Mouse (Mus musculus) brain, embryonic 18.5 days (tissue): ENCODE measurements around the gene Slc41a2.
"Not testable (repeated sequence)": the region's sequence is repeated elsewhere in the genome, so short reads cannot be mapped to it uniquely, and the experiment has no call there.

Experiments
- DNase-seq: peaks from one replicate; pipeline ENCODE4 v3.0.0-alpha.2; 2012; ENCODE audit warnings: low read depth, low spot score

Gene Slc41a2

DNA sequence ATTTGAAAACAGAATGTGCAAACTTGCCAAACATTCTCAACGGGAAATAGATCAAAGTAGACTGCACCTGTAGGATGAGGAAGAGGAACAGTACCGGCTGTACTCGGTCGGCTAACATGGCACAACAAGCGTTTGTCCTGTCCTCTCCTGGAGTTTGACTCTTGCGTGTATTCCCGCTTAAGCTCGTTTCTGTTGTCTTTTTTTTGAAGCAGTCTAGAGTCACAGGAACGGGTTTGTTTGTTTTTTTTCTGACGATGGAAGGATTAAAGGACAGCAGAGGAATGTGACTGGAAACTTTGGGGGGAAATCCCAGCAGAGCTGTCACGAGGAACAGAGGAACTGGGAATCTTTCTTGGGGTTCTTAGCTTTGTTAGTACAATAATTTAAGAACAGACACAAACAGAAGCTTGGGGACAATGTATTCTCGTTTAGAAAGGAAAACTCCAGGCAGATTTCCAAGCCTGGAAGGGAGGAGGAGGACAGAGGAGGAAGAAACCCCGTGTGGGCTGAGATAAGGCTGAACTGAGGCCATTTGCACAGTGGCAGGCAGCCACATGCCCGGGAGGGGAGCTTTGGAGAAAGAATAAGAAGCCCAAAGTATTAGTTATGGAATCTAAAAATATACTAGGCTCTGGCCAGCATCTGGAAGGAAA lies 16.1 kb upstream of the Slc41a2 start:
- DNase-seq: no peak

DNA sequence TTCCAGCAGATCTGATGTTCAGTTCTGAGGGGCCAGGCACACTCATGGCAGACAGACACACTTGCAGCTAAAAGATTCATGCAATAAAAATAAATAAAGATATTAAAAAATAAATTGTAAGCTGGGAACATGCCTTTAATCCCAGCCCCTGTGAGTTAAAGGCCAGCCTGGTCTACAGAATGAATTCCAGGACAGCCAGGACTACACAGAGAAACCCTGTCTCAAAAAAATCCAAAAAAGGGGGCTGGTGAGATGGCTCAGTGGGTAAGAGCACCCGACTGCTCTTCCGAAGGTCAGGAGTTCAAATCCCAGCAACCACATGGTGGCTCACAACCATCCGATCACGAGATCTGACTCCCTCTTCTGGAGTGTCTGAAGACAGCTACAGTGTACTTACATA lies 14.1 kb upstream of the Slc41a2 start:
- not testable (repeated sequence) for DNase-seq

DNA sequence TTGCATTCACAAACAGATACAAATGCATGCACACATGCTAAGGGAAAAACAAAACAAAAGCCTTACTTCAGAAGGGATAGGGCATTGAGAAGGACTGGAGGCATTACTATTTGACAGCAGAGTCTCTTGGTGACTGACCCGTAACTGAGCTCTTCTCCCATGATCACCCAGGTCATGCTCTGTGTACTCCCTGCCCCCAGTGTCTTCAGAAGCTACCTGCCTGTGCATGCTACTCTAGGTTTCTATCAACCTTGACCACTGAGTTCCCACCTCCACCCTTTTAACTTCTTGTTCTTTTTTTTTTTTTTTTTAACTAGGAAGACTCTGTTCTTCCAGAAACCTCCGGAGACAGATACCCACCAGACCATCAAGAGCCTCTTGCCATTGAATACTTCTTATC lies 13.0 kb upstream of the Slc41a2 start:
- no peak for DNase-seq

DNA sequence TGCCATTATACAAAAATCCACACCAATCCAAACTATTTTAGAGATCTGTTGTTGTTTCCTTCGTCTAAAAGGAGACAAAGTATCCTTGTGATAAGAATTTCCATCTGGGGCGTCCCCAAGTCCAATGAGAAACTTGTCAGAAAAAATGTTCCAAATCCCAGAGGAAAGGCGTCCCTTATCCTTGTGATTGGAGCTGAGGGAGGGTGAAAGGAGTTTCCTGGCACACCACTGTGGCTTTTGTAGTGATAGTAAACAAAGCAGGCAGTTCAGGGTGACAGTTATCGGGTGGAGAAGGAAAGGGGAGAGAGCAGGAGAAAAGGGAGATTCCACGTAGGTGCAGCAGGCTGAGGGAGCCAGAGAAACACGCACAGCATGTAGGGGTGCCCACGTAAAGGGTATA lies 9.8 kb upstream of the Slc41a2 start:
- DNase-seq: no peak

DNA sequence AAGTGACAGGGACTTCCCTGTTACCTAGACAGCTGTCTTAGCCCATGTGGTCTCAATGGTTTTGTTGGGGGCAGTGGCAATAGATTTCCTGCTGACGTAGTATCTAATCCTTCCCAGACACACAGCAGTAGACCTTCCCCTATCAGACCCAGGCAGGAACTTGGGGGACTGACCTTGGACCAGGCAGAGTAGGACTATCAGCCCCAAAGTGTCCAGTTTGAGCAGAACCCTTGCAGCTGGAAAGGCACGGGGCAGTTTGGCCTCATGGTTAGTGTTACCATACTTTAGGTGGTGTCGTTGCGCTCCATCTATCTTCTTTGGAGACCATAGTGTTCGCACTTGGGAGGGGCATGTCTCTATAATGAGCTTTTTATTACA lies 8.7 kb upstream of the Slc41a2 start:
- no peak for DNase-seq

DNA sequence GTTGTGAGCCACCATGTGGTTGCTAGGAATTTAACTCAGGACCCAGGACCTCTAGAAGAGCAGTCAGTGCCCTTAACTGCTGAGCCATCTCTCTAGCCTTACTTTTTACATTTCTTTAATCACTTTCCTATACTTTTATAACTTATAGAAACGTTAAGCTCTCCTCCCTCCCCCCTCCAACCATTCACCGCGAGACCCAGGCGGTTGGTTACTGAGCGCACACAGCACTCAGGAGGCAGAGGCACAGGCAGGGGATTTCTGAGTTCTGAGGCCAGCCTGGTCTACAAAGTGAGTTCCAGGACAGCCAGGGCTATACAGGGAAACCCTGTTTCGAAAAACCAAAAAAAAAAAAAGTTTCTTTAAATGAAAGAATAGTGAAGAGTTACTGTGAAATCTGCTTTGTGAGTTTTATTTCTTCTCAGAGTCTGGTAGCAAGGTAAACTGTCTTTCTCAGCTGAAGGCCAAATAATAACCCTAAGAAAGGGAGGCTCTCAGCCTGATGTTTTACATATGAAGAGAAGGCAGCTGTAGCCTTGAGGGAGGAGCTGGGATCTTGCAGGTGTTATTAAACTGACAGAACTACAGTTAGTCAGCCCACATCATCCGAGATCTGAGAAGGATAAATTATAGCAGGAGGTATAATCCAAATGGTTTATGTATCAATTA lies 8.1 kb upstream of the Slc41a2 start:
- DNase-seq: no peak

DNA sequence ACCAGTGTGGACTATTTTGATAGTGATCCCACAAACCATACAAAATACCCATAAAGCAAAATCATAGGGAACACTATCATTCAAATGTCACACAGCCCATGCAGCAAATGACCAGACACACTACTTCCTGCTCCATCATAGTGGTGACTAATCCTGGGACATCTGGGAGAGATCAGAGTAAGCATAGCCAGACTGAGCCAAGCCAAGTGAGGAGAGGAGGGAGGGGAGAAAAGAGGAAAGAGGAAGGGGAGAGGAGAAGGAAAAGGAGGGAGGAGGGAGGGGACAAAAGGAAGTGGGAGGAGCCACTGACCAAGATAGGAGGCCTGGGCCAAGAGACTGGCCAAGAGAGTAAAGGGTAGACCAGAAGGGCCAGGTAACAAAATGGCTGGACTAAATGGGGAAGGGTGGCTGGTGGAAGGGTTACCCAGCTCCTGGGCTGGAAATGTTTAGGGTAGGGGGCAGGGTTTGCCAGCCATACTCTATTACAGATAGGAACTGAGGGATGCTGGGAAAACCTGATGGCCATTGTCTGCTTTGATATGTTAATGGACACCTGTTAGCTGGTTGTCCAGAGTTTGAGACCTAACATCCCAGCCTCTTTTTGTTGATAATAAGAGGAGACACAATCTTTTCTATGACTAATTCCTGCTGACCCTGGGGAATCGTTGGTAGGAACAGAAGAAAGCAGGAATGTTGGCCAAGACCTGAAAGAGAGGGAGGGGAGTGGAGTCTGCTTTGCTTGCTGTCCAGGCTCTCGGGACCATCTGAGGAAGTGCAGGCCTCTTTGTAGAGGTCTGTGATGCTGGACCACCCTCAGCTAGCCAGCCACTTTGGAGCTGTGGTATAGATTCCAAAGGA lies 6.4 kb upstream of the Slc41a2 start:
- no peak for DNase-seq

DNA sequence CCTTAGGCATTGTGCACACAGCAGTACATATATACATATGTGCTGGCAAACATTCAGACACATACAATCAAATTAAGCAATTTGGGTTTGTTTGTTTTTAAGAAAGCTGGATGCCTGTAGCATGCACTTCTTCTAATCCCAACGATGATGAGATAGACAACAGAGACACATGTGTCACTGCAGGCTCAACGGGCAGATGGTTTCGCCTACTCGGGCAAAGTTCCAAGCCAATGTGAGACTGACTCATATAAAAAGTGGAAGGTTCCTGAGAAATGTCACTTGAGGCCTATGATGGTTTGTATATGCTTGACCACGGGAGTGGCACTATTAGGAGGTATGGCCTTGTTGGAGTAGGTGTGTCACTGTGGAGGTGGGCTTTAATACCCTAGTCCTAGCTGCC lies 5.5 kb upstream of the Slc41a2 start:
- DNase-seq: no peak

DNA sequence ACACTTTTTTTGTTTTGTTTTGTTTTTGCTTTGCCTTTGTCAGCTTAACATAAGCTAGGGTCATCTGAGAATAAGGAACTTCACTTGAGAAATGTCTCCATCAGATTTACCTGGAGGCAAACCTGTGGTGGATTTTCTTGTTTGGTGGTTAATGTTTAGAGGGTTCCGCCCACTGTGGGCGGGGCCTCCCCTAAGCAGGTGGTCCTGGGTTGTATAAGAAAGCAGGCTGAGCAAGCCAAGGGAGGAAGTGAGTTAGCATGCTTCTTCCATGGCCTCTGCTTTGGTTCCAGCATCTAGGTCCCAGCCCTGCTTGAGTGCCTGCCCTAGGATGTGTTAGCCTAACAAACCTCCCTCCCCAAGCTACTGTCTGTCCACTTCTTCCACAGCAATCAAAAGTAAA lies 3.5 kb upstream of the Slc41a2 start:
- no peak for DNase-seq

DNA sequence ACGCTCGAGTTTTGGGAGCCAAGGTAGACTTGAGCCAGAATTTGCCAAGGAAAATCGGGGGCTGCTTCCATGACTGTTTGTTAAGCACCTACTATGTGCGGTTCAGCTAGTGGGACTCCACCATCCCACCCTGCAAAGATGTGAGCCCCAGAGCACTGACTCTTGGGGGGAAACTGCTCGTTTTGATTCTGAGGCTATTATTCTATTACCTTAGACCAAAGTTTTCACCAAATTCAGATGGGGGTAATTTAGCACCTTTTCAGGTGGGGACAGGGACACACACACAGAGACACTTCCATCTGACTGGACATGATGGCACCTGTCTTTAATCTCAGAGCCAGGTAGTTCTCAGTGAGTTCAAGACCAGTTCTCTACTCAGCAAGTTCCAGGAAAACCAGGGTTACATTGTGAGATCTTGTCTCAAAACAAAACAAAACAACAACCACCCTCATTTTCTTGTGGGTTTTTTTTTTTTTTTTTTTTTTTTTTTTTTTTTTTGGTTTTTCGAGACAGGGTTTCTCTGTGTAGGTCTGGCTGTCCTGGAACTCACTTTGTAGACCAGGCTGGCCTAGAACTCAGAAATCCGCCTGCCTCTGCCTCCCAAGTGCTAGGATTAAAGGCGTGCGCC lies 403 bp upstream of the Slc41a2 start:
- no peak for DNase-seq

DNA sequence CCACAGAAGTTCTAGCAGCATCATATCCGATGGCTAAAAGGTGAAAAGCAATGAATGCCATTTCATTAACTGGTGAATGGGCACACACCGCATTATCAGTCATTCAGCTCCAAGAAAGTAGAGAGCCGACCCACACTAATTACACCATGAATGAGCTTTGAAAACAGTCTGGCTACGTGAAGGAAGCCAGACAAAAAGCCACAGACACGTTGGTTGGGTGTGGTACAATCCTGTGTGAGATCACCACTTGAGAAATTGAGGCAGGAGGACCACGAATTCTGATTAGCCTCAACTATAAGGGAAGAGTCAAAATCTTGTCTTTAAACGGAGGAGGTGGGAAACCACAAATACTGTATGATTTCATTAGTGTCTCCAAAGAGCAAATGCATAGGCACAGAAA lies 1.3 kb downstream of the Slc41a2 start:
- no peak for DNase-seq

DNA sequence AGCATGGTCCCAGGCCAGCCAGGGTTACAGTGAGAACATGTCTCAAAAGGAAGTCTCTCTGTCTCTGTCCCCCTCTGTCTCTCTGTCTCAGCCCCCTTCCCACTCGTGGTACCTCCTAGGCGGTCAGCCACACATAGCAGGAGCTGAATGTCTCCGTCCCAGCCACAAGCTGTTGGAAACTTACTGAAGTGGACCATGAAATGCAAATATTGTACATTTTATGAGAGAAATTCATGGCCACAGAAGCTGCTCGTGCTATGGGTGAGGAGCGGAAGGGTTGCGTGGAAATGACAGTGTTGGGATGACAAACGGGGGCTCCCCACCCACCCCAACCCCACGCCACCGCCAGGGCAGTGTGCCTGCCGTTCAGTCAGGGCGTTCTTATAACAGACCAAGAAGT lies 5.1 kb downstream of the Slc41a2 start:
- no peak for DNase-seq

DNA sequence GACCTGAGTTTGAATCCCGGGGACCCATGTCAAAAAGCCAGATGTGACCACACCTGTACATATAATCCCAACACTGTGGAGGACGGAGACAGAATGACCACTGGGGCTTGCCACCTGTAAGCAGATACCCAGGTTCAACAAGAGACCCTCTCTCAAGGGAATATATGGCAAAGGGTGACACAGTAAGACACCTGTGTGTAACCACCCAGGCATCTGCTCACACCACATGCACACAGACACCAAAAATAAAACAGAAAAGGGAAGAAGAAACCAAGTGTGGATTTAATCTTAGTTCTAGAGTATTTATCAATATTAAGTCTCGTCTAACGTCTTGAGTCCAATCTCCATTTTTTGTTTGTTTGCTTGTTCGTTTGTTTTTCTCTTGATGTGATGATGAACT lies 5.9 kb downstream of the Slc41a2 start:
- no peak for DNase-seq

DNA sequence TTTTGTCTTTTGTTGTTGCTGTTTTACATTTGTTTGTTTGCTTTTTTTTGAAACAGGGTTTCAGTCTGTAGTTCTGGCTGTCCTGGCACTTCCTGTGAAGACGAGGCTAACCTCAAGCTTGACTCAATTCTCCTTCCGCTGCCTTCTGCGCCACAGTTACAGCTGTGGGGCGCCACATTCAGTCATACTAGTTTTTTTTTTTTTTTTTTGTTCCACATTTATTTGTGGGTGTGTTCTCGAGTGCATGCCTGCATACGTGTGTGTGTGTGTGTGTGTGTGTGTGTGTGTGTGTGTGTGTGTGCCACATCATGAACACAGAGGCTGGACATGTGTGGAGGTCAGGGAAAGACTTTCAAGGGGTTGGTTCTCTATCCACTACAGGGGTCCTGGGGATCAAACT lies 7.3 kb downstream of the Slc41a2 start:
- DNase-seq: no peak

DNA sequence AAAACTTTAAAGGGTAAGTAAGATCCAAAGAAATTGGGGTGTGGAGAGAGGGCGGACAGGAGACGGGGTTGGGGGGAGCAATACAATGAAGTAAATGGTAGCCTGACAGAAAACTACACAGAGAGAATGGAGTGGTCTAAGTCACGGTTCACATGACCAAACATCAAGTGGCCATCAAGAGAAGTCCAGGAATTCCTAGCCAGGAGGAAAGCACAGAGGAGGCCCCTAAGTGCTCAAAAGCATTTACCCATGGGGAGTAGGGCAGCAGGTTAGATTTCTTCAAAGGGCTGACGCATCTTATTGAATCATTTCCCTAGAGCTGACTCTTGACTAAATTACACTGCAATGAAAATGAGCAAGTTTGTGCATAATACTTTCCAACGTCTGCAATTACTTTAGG lies 8.9 kb downstream of the Slc41a2 start:
- no peak for DNase-seq

DNA sequence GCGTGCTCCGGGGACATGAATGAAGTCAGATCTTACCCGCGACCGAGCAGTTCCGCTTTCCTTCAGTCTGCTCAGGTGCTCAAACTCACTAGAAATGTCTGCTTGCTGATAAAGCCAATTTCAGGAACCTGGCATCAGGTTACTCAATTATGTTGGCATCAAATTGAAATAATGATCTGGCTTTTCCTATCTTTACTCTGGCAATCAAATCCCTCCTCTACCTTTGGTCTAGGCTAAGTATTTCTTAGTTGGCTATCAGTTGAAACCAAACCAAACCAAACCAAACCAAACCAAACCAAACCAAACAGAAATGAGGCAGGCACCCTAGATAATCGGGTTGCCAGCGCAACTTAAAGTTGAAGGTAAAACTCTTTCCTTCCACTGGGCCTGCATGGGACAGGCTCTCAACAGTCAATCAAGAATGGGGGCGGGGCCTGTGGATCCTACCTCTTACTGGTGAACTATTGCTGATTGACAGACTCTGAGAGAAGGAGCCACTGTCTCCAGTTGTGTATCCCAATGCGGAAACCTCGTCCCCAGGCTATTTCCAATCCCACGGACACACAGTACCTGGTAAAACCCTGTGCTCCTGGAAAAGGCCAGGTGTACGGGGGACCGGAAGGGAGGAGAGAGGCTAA lies 10.9 kb downstream of the Slc41a2 start:
- no peak for DNase-seq

DNA sequence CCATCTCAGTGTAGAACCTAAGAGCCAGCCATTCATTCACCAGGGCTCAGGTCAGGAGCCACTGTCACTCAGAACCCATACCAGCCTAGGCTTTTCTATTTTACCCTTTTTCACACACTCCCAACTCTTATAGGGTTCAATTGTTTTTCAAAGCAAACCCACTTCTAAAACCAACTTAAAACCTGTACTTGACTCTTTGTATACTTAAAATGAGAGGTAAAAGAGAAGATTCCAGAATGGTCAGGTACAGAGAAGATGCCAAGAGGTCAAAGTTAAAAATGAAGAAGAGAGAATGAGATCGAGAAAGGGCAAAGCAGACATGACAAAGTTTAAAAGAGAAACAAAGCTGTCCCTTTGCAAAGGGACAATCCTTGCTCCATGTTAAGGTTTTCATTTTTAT lies 11.8 kb downstream of the Slc41a2 start:
- DNase-seq: no peak

DNA sequence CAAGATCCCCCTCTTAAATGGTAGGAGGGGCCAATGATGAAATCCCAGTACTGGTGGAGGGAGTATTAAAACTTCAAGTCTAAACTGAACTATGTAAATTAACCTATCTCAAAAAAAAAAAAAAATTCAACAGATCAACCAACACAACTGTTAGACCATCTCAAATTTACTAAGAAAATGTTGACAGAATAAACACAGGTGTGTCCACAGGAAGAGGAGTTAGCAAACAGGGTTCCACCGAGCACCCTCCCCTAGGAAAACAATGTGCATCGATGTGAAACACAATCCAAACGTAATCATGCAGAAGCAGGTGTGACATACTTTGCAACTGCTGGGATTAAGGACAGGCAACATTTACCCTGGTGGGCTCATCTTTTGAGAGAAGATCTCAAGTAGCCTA lies 12.8 kb downstream of the Slc41a2 start:
- no peak for DNase-seq

DNA sequence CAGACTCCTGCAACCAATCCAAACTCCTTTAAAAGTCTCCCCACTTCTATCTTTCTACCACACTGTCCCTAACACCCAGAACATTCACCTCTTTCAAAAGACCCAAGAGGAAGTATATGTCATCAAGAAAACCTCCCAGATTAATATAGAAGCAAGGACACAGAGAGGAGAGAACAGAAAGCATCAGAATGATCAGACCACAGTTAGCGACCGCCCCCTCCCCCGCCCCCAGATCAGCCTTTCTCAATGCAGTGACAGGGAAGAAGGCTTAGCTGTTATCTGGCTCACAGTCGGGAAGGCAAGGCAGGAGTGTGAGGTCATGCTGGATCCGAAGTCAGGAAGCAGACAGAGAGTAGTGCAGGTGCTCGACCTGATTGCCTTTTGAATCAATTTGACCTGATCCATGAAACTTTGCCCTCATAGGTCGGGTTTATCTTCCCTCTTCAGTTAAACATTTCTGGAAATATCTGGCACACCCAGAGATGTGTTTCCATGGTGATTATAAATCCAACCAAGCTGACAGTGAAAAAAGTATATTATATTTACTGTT lies 15.1 kb downstream of the Slc41a2 start:
- DNase-seq: no peak

DNA sequence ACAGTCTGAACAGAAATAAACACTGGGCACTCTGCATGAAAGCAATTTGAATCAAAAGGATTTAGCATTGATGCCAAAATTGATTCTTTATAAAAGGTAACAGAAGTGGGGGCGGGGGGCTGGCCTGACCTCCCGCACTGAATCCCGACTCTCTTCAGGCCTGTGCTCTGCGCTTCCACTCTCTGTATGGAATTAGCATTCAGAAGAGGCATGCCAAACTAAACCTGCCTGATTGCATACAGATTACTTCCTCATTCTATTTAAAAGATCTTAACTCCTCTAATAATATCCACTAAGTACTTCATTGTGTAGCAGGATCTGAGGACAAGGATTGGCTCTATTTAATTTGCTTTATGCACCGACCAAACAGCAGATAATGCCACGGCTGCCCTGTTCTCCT lies 16.2 kb downstream of the Slc41a2 start:
- DNase-seq: no peak

DNA sequence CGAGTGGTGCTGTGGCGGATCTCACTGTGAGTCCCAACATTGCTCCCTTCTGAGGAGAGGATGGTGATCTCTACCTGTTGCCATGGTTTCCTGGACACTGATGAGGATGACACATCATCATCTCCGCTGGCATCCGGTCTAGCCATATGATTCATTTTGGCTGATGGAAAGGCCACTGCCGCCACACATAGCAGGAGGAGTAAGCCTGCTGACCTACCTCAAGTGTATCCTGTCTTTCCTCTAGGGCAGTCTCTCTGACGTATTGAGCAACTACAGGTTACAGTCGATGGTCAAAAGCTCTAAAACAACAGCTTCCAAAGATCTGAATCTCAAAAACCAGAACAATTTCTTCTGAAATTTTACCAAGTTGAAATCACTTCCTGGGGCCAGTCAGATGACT lies 16.8 kb downstream of the Slc41a2 start:
- no peak for DNase-seq

DNA sequence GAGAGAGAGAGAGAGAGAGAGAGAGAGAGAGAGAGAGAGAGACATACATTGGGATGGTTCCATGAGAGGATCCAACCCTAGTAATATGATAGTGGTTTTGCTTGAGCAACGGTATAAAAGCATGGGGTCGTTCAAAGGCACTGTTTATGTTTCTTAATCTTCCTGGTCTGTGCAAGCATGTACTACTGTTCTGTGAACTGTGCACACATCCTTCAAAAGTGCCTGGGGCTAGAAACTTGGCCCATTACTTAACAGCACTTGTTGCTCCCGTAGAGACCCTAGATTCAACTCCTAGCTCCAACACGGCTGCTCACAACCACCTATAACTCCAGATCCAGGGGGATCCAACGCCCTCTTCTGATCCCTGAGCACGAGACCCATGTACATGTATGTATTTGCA lies 17.3 kb downstream of the Slc41a2 start:
- DNase-seq: no peak
